Mouse (Mus musculus): ENCODE measurements around the gene Map3k10.

- TF ChIP-seq FLI1 (IDR thresholded peaks at IDR 0.05; ENCODE audit: low read length) (no peak), GATA1 (IDR thresholded peaks at IDR 0.05; ENCODE audit: borderline replicate concordance, low read length) (no peak)
Observed at GRCm38 (mm10) chr7:27624967-27625366, 49.4 kb downstream of the Map3k10 start.

All from megakaryocyte, embryonic 14.5 days (primary cell).